Mouse (Mus musculus) neural tube, embryonic 13.5 days (tissue): ENCODE measurements around the gene Galk2. TPM values are rescaled to one million over a fixed set of nuclear protein-coding genes. Genes with fewer than 3 reads are reported as not detected.

Experiments
- ATAC-seq: fragments of 200-750 bp; cut with Nextera tagmentation; 2 replicates; pipeline ENCODE4 v1.8.0; 2017; ENCODE audit warnings: low read depth, mild to moderate bottlenecking, moderate TSS enrichment, moderate library complexity
- H3K27ac ChIP-seq: fragments of 300-500 bp; sonication (generic); replicated peaks from 2 replicates; pipeline ENCODE4 v1.5.1; 2015; ENCODE audit warnings: moderate library complexity, mild to moderate bottlenecking, inconsistent platforms
- H3K27me3 ChIP-seq: fragments of 300-500 bp; sonication (generic); 2 replicates; pipeline ENCODE4 v1.6.1; 2015; ENCODE audit warnings: mild to moderate bottlenecking, inconsistent platforms
- H3K36me3 ChIP-seq: fragments of 300-500 bp; sonication (generic); 2 replicates; pipeline ENCODE4 v1.6.1; 2015; ENCODE audit warnings: mild to moderate bottlenecking, inconsistent platforms
- H3K4me1 ChIP-seq: fragments of 300-500 bp; sonication (generic); replicated peaks from 2 replicates; pipeline ENCODE4 v1.6.1; 2015; ENCODE audit warnings: inconsistent platforms
- H3K4me2 ChIP-seq: fragments of 300-500 bp; sonication (generic); 2 replicates; pipeline ENCODE4 v1.6.1; 2015; ENCODE audit warnings: inconsistent platforms, mild to moderate bottlenecking, moderate library complexity
- H3K4me3 ChIP-seq: fragments of 300-500 bp; sonication (generic); 2 replicates; pipeline ENCODE4 v1.5.1; 2015; ENCODE audit warnings: mild to moderate bottlenecking, inconsistent platforms
- H3K9ac ChIP-seq: fragments of 300-500 bp; sonication (generic); 2 replicates; pipeline ENCODE4 v1.6.1; 2015; ENCODE audit warnings: moderate library complexity, mild to moderate bottlenecking, inconsistent platforms
- H3K9me3 ChIP-seq: fragments of 300-500 bp; sonication (generic); 2 replicates; pipeline ENCODE4 v1.6.1; 2016; ENCODE audit warnings: inconsistent platforms
- WGBS: fragments of 180-500 bp; shearing (Covaris S2); methylation state at CpG from one replicate; pipeline ENCODE4 v1.1.7; 2015; 5-methylcytosine and 5-hydroxymethylcytosine counted together
- polyA plus RNA-seq: library from polyadenylated mRNA; unstranded; fragments of >200 nt; fragmentation: Nextera tagmentation; extraction: Ambion mirVana; gene quantifications from 2 replicates; pipeline ENCODE4 v1.2.1, GENCODE M21; 2015

Gene Galk2
- polyA plus RNA-seq, result 26.6 and 28.5 TPM in 2 replicates

- H3K36me3 ChIP-seq, result no peaks in the 10 kb centered on the region
- H3K9ac ChIP-seq, result peak within 1 kb of the TSS; percentile 99
- WGBS, result under 1% methylated on average over 49 of the region's 54 CpGs
- H3K9me3 ChIP-seq, result no peaks in the 10 kb centered on the region
- H3K27ac ChIP-seq, result peak within 1 kb of the TSS; percentile 92
- ATAC-seq, result peak; percentile 100
- peaks cover 26% of the 10 kb centered on the region for H3K4me1 ChIP-seq
- H3K4me2 ChIP-seq, result peak within 1 kb of the TSS; percentile 80
- H3K4me3 ChIP-seq, result peak within 1 kb of the TSS; percentile 86
- no peaks in the 10 kb centered on the region for H3K27me3 ChIP-seq
These were observed at the start of gene Galk2, which contains the start of gene Cops2 for GRCm38 (mm10) chr2:125858521-125859280. Gene Galk2, plus strand, starts transcription at chr2:125859109. Gene Cops2, minus strand, starts transcription at chr2:125859139.

- no peak overlapping the region for H3K9ac ChIP-seq
- H3K4me1 ChIP-seq, result no peaks in the 10 kb centered on the region
- H3K36me3 ChIP-seq, result no peaks in the 10 kb centered on the region
- peaks cover 4% of the 10 kb centered on the region; the same call in 1 of the 2 replicates for H3K9me3 ChIP-seq
- no peaks in the 10 kb centered on the region for H3K27me3 ChIP-seq
- no peak overlapping the region for H3K27ac ChIP-seq
- no peak overlapping the region for H3K4me2 ChIP-seq
- H3K4me3 ChIP-seq, result no peak overlapping the region
- no peak for ATAC-seq
- WGBS, result 75% methylated on average over 7 of the region's 7 CpGs
These were observed 49.4 kb upstream of the Galk2 start for GRCm38 (mm10) chr2:125809551-125809950.

- H3K9ac ChIP-seq, result no peak overlapping the region
- H3K27me3 ChIP-seq, result no peaks in the 10 kb centered on the region
- WGBS, result 77% methylated on average over 2 of the region's 2 CpGs
- no peaks in the 10 kb centered on the region for H3K36me3 ChIP-seq
- H3K4me3 ChIP-seq, result no peak overlapping the region
- H3K9me3 ChIP-seq, result no peaks in the 10 kb centered on the region; the same call in 1 of the 2 replicates
- H3K4me2 ChIP-seq, result no peak overlapping the region
- no peaks in the 10 kb centered on the region for H3K4me1 ChIP-seq
- no peak for ATAC-seq
- H3K27ac ChIP-seq, result no peak overlapping the region
These were observed 47.6 kb upstream of the Galk2 start for GRCm38 (mm10) chr2:125811332-125811731.

- no peak overlapping the region for H3K9ac ChIP-seq
- no peak for ATAC-seq
- no peaks in the 10 kb centered on the region for H3K9me3 ChIP-seq
- WGBS, result 73% methylated on average over 9 of the region's 9 CpGs
- no peaks in the 10 kb centered on the region for H3K27me3 ChIP-seq
- H3K4me2 ChIP-seq, result no peak overlapping the region
- no peak overlapping the region for H3K27ac ChIP-seq
- H3K4me3 ChIP-seq, result no peak overlapping the region
- no peaks in the 10 kb centered on the region for H3K36me3 ChIP-seq
- H3K4me1 ChIP-seq, result no peaks in the 10 kb centered on the region
These were observed 44.8 kb upstream of the Galk2 start for GRCm38 (mm10) chr2:125813972-125814595.

- Histone ChIP-seq H3K4me2 (no peak overlapping the region), H3K36me3 (no peaks in the 10 kb centered on the region), H3K9ac (no peak overlapping the region), H3K27me3 (no peaks in the 10 kb centered on the region), H3K4me1 (no peaks in the 10 kb centered on the region), H3K27ac (no peak overlapping the region), H3K9me3 (no peaks in the 10 kb centered on the region), H3K4me3 (no peak overlapping the region)
- 91% methylated on average over 4 of the region's 4 CpGs for WGBS
- no peak for ATAC-seq
These were observed 38.5 kb upstream of the Galk2 start for GRCm38 (mm10) chr2:125820397-125820796.

GRCm38 (mm10) chr2:125826201-125826600 lies 32.7 kb upstream of the Galk2 start:
- Histone ChIP-seq H3K27ac (no peak overlapping the region), H3K27me3 (no peaks in the 10 kb centered on the region), H3K4me3 (no peak overlapping the region), H3K36me3 (peaks cover 21% of the 10 kb centered on the region), H3K4me1 (no peaks in the 10 kb centered on the region), H3K4me2 (no peak overlapping the region), H3K9ac (no peak overlapping the region), H3K9me3 (no peaks in the 10 kb centered on the region)
- 45% methylated on average over 4 of the region's 4 CpGs for WGBS
- ATAC-seq, result no peak

GRCm38 (mm10) chr2:125827898-125828297 lies 31.0 kb upstream of the Galk2 start:
- H3K9ac ChIP-seq, result no peak overlapping the region
- ATAC-seq, result no peak
- H3K36me3 ChIP-seq, result peaks cover 37% of the 10 kb centered on the region
- no peak overlapping the region for H3K27ac ChIP-seq
- no peak overlapping the region for H3K4me3 ChIP-seq
- H3K4me1 ChIP-seq, result no peaks in the 10 kb centered on the region
- H3K9me3 ChIP-seq, result no peaks in the 10 kb centered on the region
- H3K4me2 ChIP-seq, result no peak overlapping the region
- H3K27me3 ChIP-seq, result no peaks in the 10 kb centered on the region
- 89% methylated on average over 4 of the region's 4 CpGs for whole genome bisulfite sequencing

GRCm38 (mm10) chr2:125829924-125830323 lies 29.0 kb upstream of the Galk2 start:
- H3K9me3 ChIP-seq, result no peaks in the 10 kb centered on the region
- no peak overlapping the region for H3K4me2 ChIP-seq
- no peak overlapping the region for H3K27ac ChIP-seq
- no peaks in the 10 kb centered on the region for H3K27me3 ChIP-seq
- no peaks in the 10 kb centered on the region for H3K4me1 ChIP-seq
- no peak overlapping the region for H3K4me3 ChIP-seq
- WGBS, result 93% methylated on average over 2 of the region's 2 CpGs
- H3K9ac ChIP-seq, result no peak overlapping the region
- no peak for ATAC-seq
- H3K36me3 ChIP-seq, result peaks cover 56% of the 10 kb centered on the region

- Histone ChIP-seq H3K27ac (no peak overlapping the region), H3K4me3 (no peak overlapping the region), H3K9me3 (no peaks in the 10 kb centered on the region), H3K4me1 (no peaks in the 10 kb centered on the region), H3K9ac (no peak overlapping the region), H3K27me3 (no peaks in the 10 kb centered on the region), H3K4me2 (no peak overlapping the region), H3K36me3 (peaks cover 74% of the 10 kb centered on the region)
- 92% methylated on average over 7 of the region's 7 CpGs for WGBS
- no peak for ATAC-seq
These were observed 20.8 kb upstream of the Galk2 start for GRCm38 (mm10) chr2:125838091-125838490.

GRCm38 (mm10) chr2:125838708-125839284 lies 20.1 kb upstream of the Galk2 start:
- no peak for ATAC-seq
- no peak overlapping the region for H3K9ac ChIP-seq
- no peak overlapping the region for H3K4me2 ChIP-seq
- H3K4me3 ChIP-seq, result no peak overlapping the region
- no peaks in the 10 kb centered on the region for H3K9me3 ChIP-seq
- no peaks in the 10 kb centered on the region for H3K4me1 ChIP-seq
- 23% methylated on average over 2 of the region's 2 CpGs for WGBS
- H3K27ac ChIP-seq, result no peak overlapping the region
- peaks cover 72% of the 10 kb centered on the region for H3K36me3 ChIP-seq
- no peaks in the 10 kb centered on the region for H3K27me3 ChIP-seq

- peaks cover 24% of the 10 kb centered on the region for H3K36me3 ChIP-seq
- peaks cover 8% of the 10 kb centered on the region for H3K4me1 ChIP-seq
- H3K4me2 ChIP-seq, result no peak overlapping the region
- H3K4me3 ChIP-seq, result no peak overlapping the region
- H3K27ac ChIP-seq, result no peak overlapping the region
- H3K9ac ChIP-seq, result no peak overlapping the region
- ATAC-seq, result no peak
- no peaks in the 10 kb centered on the region for H3K9me3 ChIP-seq
- H3K27me3 ChIP-seq, result no peaks in the 10 kb centered on the region
- whole genome bisulfite sequencing, result 86% methylated on average over 2 of the region's 2 CpGs
These were observed 7.7 kb upstream of the Galk2 start for GRCm38 (mm10) chr2:125851237-125851636.

- Histone ChIP-seq H3K4me3 (peak overlapping the region; percentile 86), H3K4me1 (peaks cover 26% of the 10 kb centered on the region), H3K9me3 (no peaks in the 10 kb centered on the region), H3K36me3 (no peaks in the 10 kb centered on the region), H3K9ac (peak overlapping the region; percentile 99), H3K27ac (no peak overlapping the region), H3K4me2 (peak overlapping the region; percentile 80), H3K27me3 (no peaks in the 10 kb centered on the region)
- 57% methylated on average over 3 of the region's 3 CpGs for WGBS
- no peak for ATAC-seq
These were observed 1.2 kb upstream of the Galk2 start for GRCm38 (mm10) chr2:125857707-125858106.
